Mouse (Mus musculus) MEL (cell line): ENCODE measurements around the gene Slc38a7.

Experiments
- BHLHE40 ChIP-seq: IDR thresholded peaks from 2 replicates; pipeline ENCODE4 v1.6.1; 2012; ENCODE audit warnings: low read depth, mild to moderate bottlenecking, inconsistent platforms, low read length, improper control_type of control experiment, borderline replicate concordance
- CTCF ChIP-seq, 3 experiments: IDR thresholded peaks in 2 of 3; conservative IDR thresholded peaks in 1 of 3; 2 replicates each; pipeline ENCODE4 v1.5.1; 2011 to 2012; ENCODE audit warnings: low read length in 3 of 3, low read depth in 2 of 3, mild to moderate bottlenecking in 2 of 3, improper control_type of control experiment in 1 of 3, inconsistent platforms in 1 of 3, mixed read lengths in 1 of 3, moderate library complexity in 1 of 3; ENCODE audit not compliant: control insufficient read depth in 1 of 3, insufficient read depth in 1 of 3, poor library complexity in 1 of 3, severe bottlenecking in 1 of 3
- E2F4 ChIP-seq: IDR thresholded peaks from 2 replicates; pipeline ENCODE4 v1.6.1; 2011; ENCODE audit warnings: low read depth, low read length, improper control_type of control experiment, borderline replicate concordance
- GATA1 ChIP-seq: IDR thresholded peaks from 2 replicates; pipeline ENCODE4 v1.6.1; 2011; ENCODE audit warnings: low read depth, low read length, improper control_type of control experiment
- JUND ChIP-seq: IDR thresholded peaks from 2 replicates; pipeline ENCODE4 v1.6.1; 2011; ENCODE audit warnings: low read depth, mild to moderate bottlenecking, improper control_type of control experiment, low read length
- MAZ ChIP-seq: IDR thresholded peaks from 2 replicates; pipeline ENCODE4 v1.6.1; 2012; ENCODE audit warnings: low read depth, mild to moderate bottlenecking, inconsistent platforms, low read length, improper control_type of control experiment
- MYC ChIP-seq: IDR thresholded peaks from 2 replicates; pipeline ENCODE4 v1.6.1; 2011; ENCODE audit warnings: low read depth, mild to moderate bottlenecking, low read length, improper control_type of control experiment, moderate library complexity
- POLR2A ChIP-seq, 2 experiments: IDR thresholded peaks; 2 replicates each; pipeline ENCODE4 v1.6.1; 2011 to 2012; ENCODE audit warnings: low read length in 2 of 2, mild to moderate bottlenecking in 2 of 2, control low read depth in 1 of 2, improper control_type of control experiment in 1 of 2, low read depth in 1 of 2, moderate library complexity in 1 of 2; ENCODE audit not compliant: control insufficient read depth in 1 of 2, insufficient read depth in 1 of 2, poor library complexity in 1 of 2
- POLR2AphosphoS2 ChIP-seq: IDR thresholded peaks from 2 replicates; pipeline ENCODE4 v1.6.1; 2011; ENCODE audit warnings: low read length, improper control_type of control experiment
- RAD21 ChIP-seq: IDR thresholded peaks from 2 replicates; pipeline ENCODE4 v1.6.1; 2011; ENCODE audit warnings: mild to moderate bottlenecking, low read depth, low read length, improper control_type of control experiment
- USF1 ChIP-seq: IDR thresholded peaks from 2 replicates; pipeline ENCODE4 v1.6.1; 2014; ENCODE audit warnings: low read depth, mild to moderate bottlenecking, inconsistent platforms, low read length, improper control_type of control experiment, moderate library complexity
- ZMIZ1 ChIP-seq: IDR thresholded peaks from 2 replicates; pipeline ENCODE4 v1.6.1; 2012; ENCODE audit warnings: low read depth, mild to moderate bottlenecking, inconsistent platforms, low read length, improper control_type of control experiment, moderate library complexity
- ZNF384 ChIP-seq: IDR thresholded peaks from 2 replicates; pipeline ENCODE4 v1.6.1; 2012; ENCODE audit warnings: low read depth, mild to moderate bottlenecking, inconsistent platforms, low read length, improper control_type of control experiment

DNA sequence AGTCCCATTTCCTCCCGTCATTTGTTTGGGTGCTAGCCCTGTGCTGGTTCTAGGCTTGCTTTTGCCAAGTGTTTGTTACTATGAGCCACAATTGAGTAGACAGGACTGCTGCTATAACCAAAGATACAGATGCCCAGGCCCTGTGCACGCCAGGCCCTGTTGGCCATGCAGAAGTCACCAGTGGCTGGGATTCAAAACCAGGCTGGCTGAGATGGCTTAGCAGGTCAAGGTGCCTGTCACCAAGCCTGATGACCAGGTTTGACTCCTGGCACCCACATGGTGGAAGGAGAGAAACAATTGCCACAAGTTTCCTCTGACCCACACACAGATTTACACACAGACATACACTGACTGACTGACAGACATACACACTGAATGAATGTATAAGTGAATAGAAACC lies 3.0 kb downstream of the Slc38a7 start:
- TF ChIP-seq ZNF384 = no peak
- TF ChIP-seq USF1 = no peak
- no peak for TF ChIP-seq E2F4
- no peak for TF ChIP-seq CTCF (IDR thresholded peaks at IDR 0.05 in 2 of 3, conservative IDR thresholded peaks at IDR 0.05 in 1 of 3; ENCODE audit: control insufficient read depth in 1 of 3, insufficient read depth in 1 of 3, low read depth in 2 of 3, low read length in 3 of 3, poor library complexity in 1 of 3, severe bottlenecking in 1 of 3)
- no peak for TF ChIP-seq MYC
- TF ChIP-seq JUND = no peak
- no peak for TF ChIP-seq POLR2A (IDR thresholded peaks at IDR 0.05; ENCODE audit: control insufficient read depth in 1 of 2, insufficient read depth in 1 of 2, low read depth in 1 of 2, low read length in 2 of 2, poor library complexity in 1 of 2)
- TF ChIP-seq ZMIZ1 = no peak
- no peak for TF ChIP-seq GATA1
- TF ChIP-seq MAZ = no peak
- no peak for TF ChIP-seq RAD21
- no peak for TF ChIP-seq POLR2AphosphoS2
- no peak for TF ChIP-seq BHLHE40
